8 mouse cellular contexts compared by ENCODE assay signal in genomic region chr12:72761649-72762261, GRCm38 (mm10). TPM values are rescaled to one million over a fixed set of nuclear protein-coding genes. Genes with fewer than 3 reads are reported as not detected.
DNase-seq lines count a peak whose midpoint lies in the region; ATAC-seq and TF ChIP-seq lines count a peak whose summit lies in the region.

No protein-coding gene starts in this region.

- ATAC-seq in forebrain, embryonic 12.5 days (ENCODE audit: low FRiP score): peak; percentile 60
- peak; percentile 68 for ATAC-seq in heart, postnatal 0 days (ENCODE audit: insufficient read depth, low read depth)
- ATAC-seq in neural tube, embryonic 15.5 days (ENCODE audit: low FRiP score): peak; percentile 64

- peak overlapping the region; percentile 95 for H3K4me3 ChIP-seq in brown adipose tissue, adult 24 weeks (ENCODE audit: insufficient read depth, low read depth, low read length)
- H3K4me3 ChIP-seq in forebrain, embryonic 12.5 days (replicated peaks): peak overlapping the region; percentile 95
- peak overlapping the region; percentile 95 for H3K4me3 ChIP-seq in heart, postnatal 0 days (ENCODE audit: low read depth, low read length)
- peak overlapping the region; percentile 70 for H3K4me3 ChIP-seq in neural tube, embryonic 15.5 days (replicated peaks)

- DNase-seq in CD4-positive helper T cell, adult 2 months (ENCODE audit: low read depth, low spot score): peak; percentile 69
- DNase-seq in heart, postnatal 0 days (ENCODE audit: low spot score): peak; percentile 48
- DNase-seq in large intestine, adult 2 months (ENCODE audit: low read depth, low spot score): peak; percentile 18
- DNase-seq in lung, adult 18-20 months: peak; percentile 63
- DNase-seq in thymus, adult 18-20 months: peak; percentile 54 to 55

- H3K9ac ChIP-seq in forebrain, embryonic 12.5 days: peak overlapping the region; percentile 99
- H3K9ac ChIP-seq in heart, postnatal 0 days (replicated peaks; ENCODE audit: low read depth, low read length): peak overlapping the region; percentile 100
- peak overlapping the region; percentile 87 for H3K9ac ChIP-seq in neural tube, embryonic 15.5 days (replicated peaks)

- peak overlapping the region; percentile 68 for H3K4me2 ChIP-seq in forebrain, embryonic 12.5 days
- peak overlapping the region; percentile 80 for H3K4me2 ChIP-seq in heart, postnatal 0 days (ENCODE audit: low read depth, low read length)
- H3K4me2 ChIP-seq in neural tube, embryonic 15.5 days: peak overlapping the region; percentile 69

- no peaks in the 10 kb centered on the region for H3K27me3 ChIP-seq in forebrain, embryonic 12.5 days
- H3K27me3 ChIP-seq in heart, postnatal 0 days (ENCODE audit: control insufficient read depth, insufficient read depth, low read length): no peaks in the 10 kb centered on the region
- H3K27me3 ChIP-seq in neural tube, embryonic 15.5 days (replicated peaks): no peaks in the 10 kb centered on the region

- no peak for TF ChIP-seq EP300 in heart, postnatal 0 days (IDR thresholded peaks at IDR 0.05; ENCODE audit: low read depth)

- H3K4me1 ChIP-seq in brown adipose tissue, adult 24 weeks (ENCODE audit: control insufficient read depth, insufficient read depth, insufficient read length, low read length): peaks cover 2% of the 10 kb centered on the region
- H3K4me1 ChIP-seq in forebrain, embryonic 12.5 days: peaks cover 30% of the 10 kb centered on the region
- H3K4me1 ChIP-seq in heart, postnatal 0 days (ENCODE audit: control insufficient read depth, insufficient read depth): peaks cover 15% of the 10 kb centered on the region
- H3K4me1 ChIP-seq in neural tube, embryonic 15.5 days: peaks cover 27% of the 10 kb centered on the region

- H3K9me3 ChIP-seq in forebrain, embryonic 12.5 days: no peaks in the 10 kb centered on the region
- H3K9me3 ChIP-seq in heart, postnatal 0 days (replicated peaks; ENCODE audit: control insufficient read depth, low read length): no peaks in the 10 kb centered on the region
- H3K9me3 ChIP-seq in neural tube, embryonic 15.5 days (replicated peaks): no peaks in the 10 kb centered on the region

- H3K36me3 ChIP-seq in forebrain, embryonic 12.5 days (replicated peaks): no peaks in the 10 kb centered on the region
- H3K36me3 ChIP-seq in heart, postnatal 0 days (replicated peaks; ENCODE audit: control insufficient read depth, insufficient read depth, low read length): no peaks in the 10 kb centered on the region
- no peaks in the 10 kb centered on the region for H3K36me3 ChIP-seq in neural tube, embryonic 15.5 days

- WGBS in forebrain, embryonic 12.5 days: under 1% methylated on average over 34 of the region's 43 CpGs
- under 1% methylated on average over 24 of the region's 43 CpGs for WGBS in heart, postnatal 0 days
- WGBS in large intestine, adult 2 months: 0% methylated on average over 36 of the region's 43 CpGs
- 1% methylated on average over 30 of the region's 43 CpGs for WGBS in neural tube, embryonic 15.5 days

- no peak for TF ChIP-seq CTCF in heart, postnatal 0 days (IDR thresholded peaks at IDR 0.05; ENCODE audit: low read depth)

- H3K27ac ChIP-seq in brown adipose tissue, adult 24 weeks (replicated peaks; ENCODE audit: low read depth, low read length): peak overlapping the region; percentile 78
- peak overlapping the region; percentile 98 for H3K27ac ChIP-seq in forebrain, embryonic 12.5 days
- H3K27ac ChIP-seq in heart, postnatal 0 days (ENCODE audit: low read depth): peak overlapping the region; percentile 99
- peak overlapping the region; percentile 96 for H3K27ac ChIP-seq in neural tube, embryonic 15.5 days (replicated peaks)

RNA-seq across cellular contexts. Expression of gene Ppm1a, which starts 4.5 kb away (rescaled TPM):
- 216 and 221 TPM in 2 replicates for polyA plus RNA-seq in brown adipose tissue, adult 24 weeks (2012; ENCODE audit: insufficient read depth, insufficient read length, missing spikeins)
- polyA plus RNA-seq in forebrain, embryonic 12.5 days (2016; fragmentation: Nextera tagmentation; extraction: Ambion mirVana): 63.4 and 80.9 TPM in 2 replicates
- total RNA-seq in heart, postnatal 0 days (2014; rRNA removed; ENCODE audit: low replicate concordance): 119 and 122 TPM in 2 replicates
- polyA plus RNA-seq in heart, postnatal 0 days (2015; fragmentation: Nextera tagmentation; extraction: Ambion mirVana): 47.6 and 49.0 TPM in 2 replicates
- polyA plus RNA-seq in large intestine, adult 2 months (2012; rRNA removed): 50.4 and 68.0 TPM in 2 replicates
- polyA plus RNA-seq in neural tube, embryonic 15.5 days (2015; fragmentation: Nextera tagmentation; extraction: Ambion mirVana): 59.5 and 68.7 TPM in 2 replicates

Comparison
In these comparisons a context has a peak if more than half of its experiments do, and no peak if none do; other contexts are left out.
1. Peak in every context shown above with its lines: DNase-seq, ATAC-seq, H3K4me3 ChIP-seq and H3K27ac ChIP-seq.
2. DNase-seq: peak in every context shown above with its lines; median percentile 69 in CD4-positive helper T cell, adult 2 months; 63 in lung, adult 18-20 months; 54 in thymus, adult 18-20 months; 48 in heart, postnatal 0 days; 18 in large intestine, adult 2 months.